Mouse (Mus musculus) heart, postnatal 0 days (tissue): ENCODE data around the gene Iqcf6. TPM values are rescaled to one million over a fixed set of nuclear protein-coding genes. Genes with fewer than 3 reads are reported as not detected.
A peak's percentile ranks its signal among the peaks of the same experiment; 100 is the strongest.

Experiments
- ATAC-seq: fragments of 200-750 bp; cut with Nextera tagmentation; 2 replicates; pipeline ENCODE4 v1.8.0; 2017; ENCODE audit warnings: low read depth, moderate number of reproducible peaks, moderate library complexity; ENCODE audit not compliant: insufficient read depth
- DNase-seq: peaks from one replicate; pipeline ENCODE4 v3.0.0-alpha.2; 2016; ENCODE audit warnings: low spot score
- H3K27ac ChIP-seq: fragments of 300-500 bp; sonication (generic); 2 replicates; pipeline ENCODE4 v1.5.1; 2014; ENCODE audit warnings: low read depth, mild to moderate bottlenecking
- H3K27me3 ChIP-seq: fragments of 300-500 bp; sonication (generic); 2 replicates; pipeline ENCODE4 v1.6.1; 2014; ENCODE audit warnings: low read length, mixed read lengths; ENCODE audit not compliant: control insufficient read depth, insufficient read depth
- H3K36me3 ChIP-seq: fragments of 300-500 bp; sonication (generic); replicated peaks from 2 replicates; pipeline ENCODE4 v1.6.1; 2014; ENCODE audit warnings: low read length, mixed read lengths; ENCODE audit not compliant: control insufficient read depth, insufficient read depth
- H3K4me1 ChIP-seq: fragments of 300-500 bp; sonication (generic); 2 replicates; pipeline ENCODE4 v1.6.1; 2014; ENCODE audit warnings: antibody characterized with exemption; ENCODE audit not compliant: control insufficient read depth, insufficient read depth
- H3K4me2 ChIP-seq: fragments of 300-500 bp; sonication (generic); 2 replicates; pipeline ENCODE4 v1.6.1; 2014; ENCODE audit warnings: low read depth, mild to moderate bottlenecking, low read length, moderate library complexity
- H3K4me3 ChIP-seq: fragments of 300-500 bp; sonication (generic); 2 replicates; pipeline ENCODE4 v1.5.1; 2014; ENCODE audit warnings: low read depth, low read length
- H3K9ac ChIP-seq: fragments of 300-500 bp; sonication (generic); replicated peaks from 2 replicates; pipeline ENCODE4 v1.6.1; 2014; ENCODE audit warnings: low read depth, low read length, mixed read lengths
- H3K9me3 ChIP-seq: fragments of 300-500 bp; sonication (generic); replicated peaks from 2 replicates; pipeline ENCODE4 v1.6.1; 2016; ENCODE audit warnings: low read length; ENCODE audit not compliant: control insufficient read depth
- CTCF ChIP-seq: IDR thresholded peaks from 2 replicates; pipeline ENCODE4 v1.5.1; 2016; ENCODE audit warnings: antibody characterized with exemption, control low read depth, low read depth
- EP300 ChIP-seq: IDR thresholded peaks from 2 replicates; pipeline ENCODE4 v1.6.1; 2016; ENCODE audit warnings: antibody characterized with exemption, low read depth
- WGBS: fragments of 180-500 bp; shearing (Covaris S2); extraction: QIAGEN DNeasy Blood & Tissue Kit; methylation state at CpG from one replicate; pipeline ENCODE4 v1.1.7; 2014; 5-methylcytosine and 5-hydroxymethylcytosine counted together
- polyA plus RNA-seq: library from polyadenylated mRNA; unstranded; fragments of >200 nt; fragmentation: Nextera tagmentation; extraction: Ambion mirVana; gene quantifications from 2 replicates; pipeline ENCODE4 v1.2.1, GENCODE M21; 2015
- total RNA-seq: library from RNA; depleted of rRNA; stranded (reverse); fragments of >200 nt; gene quantifications from 2 replicates; pipeline ENCODE4 v1.2.3, GENCODE M21; 2014; ENCODE audit warnings: low replicate concordance

Gene Iqcf6
- total and polyA plus RNA-seq, 2 experiments from 2014 or later: not detected

- H3K9ac ChIP-seq: no peak overlapping the region
- H3K4me2 ChIP-seq: no peak overlapping the region
- DNase-seq: no peak
- no peaks in the 10 kb centered on the region for H3K4me1 ChIP-seq
- H3K36me3 ChIP-seq: no peaks in the 10 kb centered on the region
- no peaks in the 10 kb centered on the region for H3K27me3 ChIP-seq
- no peak overlapping the region for H3K27ac ChIP-seq
- 40% methylated on average over 7 of the region's 7 CpGs for WGBS
- ATAC-seq: no peak
- TF ChIP-seq EP300 (no peak), CTCF (no peak)
- H3K4me3 ChIP-seq: no peak overlapping the region
- H3K9me3 ChIP-seq: no peaks in the 10 kb centered on the region
Observed at GRCm38 (mm10) chr9:106598466-106598865, 27.9 kb upstream of the Iqcf6 start.

DNA sequence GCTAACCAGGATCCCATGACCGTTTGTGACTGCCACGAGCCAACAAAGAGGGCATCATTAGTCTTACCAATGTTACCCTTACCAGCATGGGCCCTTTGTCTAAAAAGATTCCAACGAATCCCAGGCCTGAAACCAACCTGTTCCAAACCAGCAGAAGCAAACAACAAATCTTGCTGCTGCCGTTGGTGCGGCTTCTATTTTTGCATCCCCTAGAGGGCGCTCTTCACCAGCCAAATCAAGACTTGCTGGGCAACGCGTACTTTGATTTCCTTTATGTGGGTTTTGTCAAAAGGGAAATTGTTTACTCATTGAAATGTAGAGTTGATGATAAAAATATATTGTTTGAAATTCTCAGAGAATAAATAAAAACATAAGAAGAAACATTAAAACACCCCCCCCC lies 25.8 kb upstream of the Iqcf6 start:
- ATAC-seq (no peak), DNase-seq (peak; percentile 27)
- Histone ChIP-seq H3K4me2 (no peak overlapping the region), H3K27me3 (no peaks in the 10 kb centered on the region), H3K9me3 (no peaks in the 10 kb centered on the region), H3K27ac (no peak overlapping the region), H3K4me3 (no peak overlapping the region), H3K4me1 (no peaks in the 10 kb centered on the region), H3K9ac (no peak overlapping the region), H3K36me3 (no peaks in the 10 kb centered on the region)
- TF ChIP-seq CTCF: peak; percentile 71
- TF ChIP-seq EP300: no peak
- WGBS: 15% methylated on average over 8 of the region's 8 CpGs

DNA sequence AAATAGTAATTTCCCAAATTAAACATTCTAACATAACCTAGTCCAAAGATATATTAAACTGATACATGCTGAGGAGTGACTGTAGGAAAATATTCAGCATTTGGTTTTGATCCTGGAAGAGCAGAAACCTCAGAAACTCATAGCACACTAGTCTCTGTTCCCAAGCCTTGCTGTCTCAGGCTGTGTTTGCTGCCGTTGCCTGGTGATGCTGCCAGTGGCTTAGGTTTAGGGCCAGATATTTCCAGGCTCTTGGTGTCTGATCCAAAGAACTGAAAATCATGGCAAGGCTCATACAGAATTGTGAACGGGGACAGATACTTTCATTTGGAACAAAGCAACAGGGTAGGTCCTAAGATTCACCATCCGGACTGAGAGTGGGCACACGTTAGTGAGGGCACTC lies 15.7 kb upstream of the Iqcf6 start:
- Histone ChIP-seq H3K36me3 (no peaks in the 10 kb centered on the region), H3K4me2 (no peak overlapping the region), H3K27ac (no peak overlapping the region), H3K4me3 (no peak overlapping the region), H3K27me3 (no peaks in the 10 kb centered on the region), H3K9ac (no peak overlapping the region), H3K9me3 (no peaks in the 10 kb centered on the region), H3K4me1 (no peaks in the 10 kb centered on the region)
- WGBS: 73% methylated on average over 4 of the region's 4 CpGs
- DNase-seq: no peak
- no peak for ATAC-seq
- no peak for TF ChIP-seq CTCF
- TF ChIP-seq EP300: no peak

DNA sequence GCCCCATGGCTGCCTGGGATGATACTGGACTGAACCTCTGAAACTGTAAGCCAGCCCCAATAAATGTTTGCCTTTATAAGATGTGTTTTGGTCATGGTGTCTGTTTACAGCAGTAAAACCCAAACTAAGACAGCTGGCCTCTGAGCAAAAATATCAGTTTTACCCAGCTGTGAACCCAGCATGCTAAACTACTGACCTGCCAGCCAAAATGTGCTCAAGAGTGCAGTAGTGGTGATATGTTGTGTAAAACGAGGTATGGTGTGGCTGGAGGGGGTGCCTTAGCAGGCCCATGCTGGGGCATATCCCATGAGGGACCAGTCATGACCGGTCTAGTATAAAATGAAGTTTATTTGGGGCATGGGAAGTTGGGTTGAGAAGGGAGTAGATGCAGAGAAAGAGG lies 12.4 kb upstream of the Iqcf6 start:
- Histone ChIP-seq H3K9ac (no peak overlapping the region), H3K4me1 (no peaks in the 10 kb centered on the region), H3K27me3 (0 out of 2 replicates have a peak, but pooled peaks cover 3% of the 10 kb centered on the region), H3K4me3 (no peak overlapping the region), H3K9me3 (no peaks in the 10 kb centered on the region), H3K36me3 (no peaks in the 10 kb centered on the region), H3K27ac (no peak overlapping the region), H3K4me2 (no peak overlapping the region)
- WGBS: 73% methylated on average over 2 of the region's 2 CpGs
- no peak for ATAC-seq
- TF ChIP-seq CTCF (no peak), EP300 (no peak)
- DNase-seq: no peak

DNA sequence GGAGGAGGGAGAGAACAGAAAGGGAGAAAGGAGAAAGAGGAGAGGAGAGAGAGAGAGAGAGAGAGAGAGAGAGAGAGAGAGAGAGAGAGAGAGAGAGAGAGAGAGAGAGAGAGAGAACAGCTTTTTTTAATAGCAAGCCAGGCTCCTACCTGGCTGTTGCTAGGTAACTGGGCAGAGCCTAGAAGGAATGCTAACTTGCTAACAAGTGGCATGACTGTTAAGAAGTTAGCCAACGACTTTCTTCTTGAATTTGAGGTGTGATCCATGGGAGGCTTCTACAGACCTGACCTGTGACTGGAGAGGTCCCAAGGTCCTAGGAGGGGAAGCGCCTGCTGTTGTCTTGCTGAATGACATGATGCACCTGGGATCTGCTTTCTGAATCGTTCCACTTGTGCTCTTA lies 11.8 kb upstream of the Iqcf6 start:
- DNase-seq: no peak
- 34% methylated on average over 3 of the region's 3 CpGs for WGBS
- H3K27ac ChIP-seq: no peak overlapping the region
- H3K36me3 ChIP-seq: no peaks in the 10 kb centered on the region
- H3K4me3 ChIP-seq: no peak overlapping the region
- no peak for ATAC-seq
- H3K9ac ChIP-seq: no peak overlapping the region
- TF ChIP-seq CTCF (no peak), EP300 (no peak)
- H3K27me3 ChIP-seq: 0 out of 2 replicates have a peak, but pooled peaks cover 3% of the 10 kb centered on the region
- no peaks in the 10 kb centered on the region for H3K4me1 ChIP-seq
- H3K9me3 ChIP-seq: no peaks in the 10 kb centered on the region
- no peak overlapping the region for H3K4me2 ChIP-seq

DNA sequence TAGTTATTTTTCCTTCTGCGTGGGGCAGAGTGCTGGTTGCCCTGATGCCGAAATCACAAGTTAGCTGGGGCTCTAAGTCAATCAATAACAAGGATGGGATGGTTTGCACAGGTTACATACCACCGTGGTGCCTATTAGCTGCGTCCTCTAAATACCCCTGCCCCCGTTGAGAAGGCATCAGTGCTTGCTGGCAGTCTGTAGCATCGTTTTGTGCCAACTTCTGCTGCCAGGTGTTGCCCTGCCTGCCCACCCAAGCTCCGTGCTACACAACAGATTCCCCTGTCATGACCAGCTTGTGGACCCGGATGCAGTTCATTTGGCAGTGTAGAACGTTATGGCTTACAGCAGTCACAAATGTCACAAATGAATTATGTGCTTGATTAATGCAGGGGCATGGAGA lies 10.1 kb upstream of the Iqcf6 start:
- TF ChIP-seq CTCF (no peak), EP300 (no peak)
- WGBS: 79% methylated on average over 9 of the region's 9 CpGs
- H3K9me3 ChIP-seq: no peaks in the 10 kb centered on the region
- H3K36me3 ChIP-seq: no peaks in the 10 kb centered on the region
- H3K9ac ChIP-seq: no peak overlapping the region
- ATAC-seq (no peak), DNase-seq (no peak)
- 0 out of 2 replicates have a peak, but pooled peaks cover 3% of the 10 kb centered on the region for H3K27me3 ChIP-seq
- no peak overlapping the region for H3K27ac ChIP-seq
- H3K4me1 ChIP-seq: no peaks in the 10 kb centered on the region
- no peak overlapping the region for H3K4me3 ChIP-seq
- no peak overlapping the region for H3K4me2 ChIP-seq
